Mouse (Mus musculus): Measurements from ENCODE around the gene Tmem251.
A peak's percentile ranks its signal among the peaks of the same experiment; 100 is the strongest.

Tmem251 gene

GRCm38 (mm10) chr12:102743589-102744574 lies at the start of gene Tmem251, which contains the start of gene Moap1:
Gene Tmem251, plus strand, starts transcription at chr12:102743762.
Gene Moap1, minus strand, starts transcription at chr12:102743661.
- DNase-seq (ENCODE audit: low read depth, low spot score): peak; percentile 93

- DNase-seq (ENCODE audit: low read depth, low spot score): no peak
These were observed 48.0 kb upstream of the Tmem251 start for GRCm38 (mm10) chr12:102695369-102696239.

GRCm38 (mm10) chr12:102696635-102697354 lies 46.8 kb upstream of the Tmem251 start:
- no peak for DNase-seq (ENCODE audit: low read depth, low spot score)

- no peak for DNase-seq (ENCODE audit: low read depth, low spot score)
These were observed 46.2 kb upstream of the Tmem251 start for GRCm38 (mm10) chr12:102697381-102697780.

GRCm38 (mm10) chr12:102698089-102698684 lies 45.4 kb upstream of the Tmem251 start:
- no peak for DNase-seq (ENCODE audit: low read depth, low spot score)

- no peak for DNase-seq (ENCODE audit: low read depth, low spot score)
These were observed 44.4 kb upstream of the Tmem251 start for GRCm38 (mm10) chr12:102699156-102699555.

GRCm38 (mm10) chr12:102700453-102700852 lies 43.1 kb upstream of the Tmem251 start:
- no peak for DNase-seq (ENCODE audit: low read depth, low spot score)

- DNase-seq (ENCODE audit: low read depth, low spot score): no peak
These were observed 41.8 kb upstream of the Tmem251 start for GRCm38 (mm10) chr12:102701691-102702207.

GRCm38 (mm10) chr12:102702356-102703110 lies 41.0 kb upstream of the Tmem251 start:
- peak; percentile 92 for DNase-seq (ENCODE audit: low read depth, low spot score)

- peak; percentile 71 for DNase-seq (ENCODE audit: low read depth, low spot score)
These were observed 40.5 kb upstream of the Tmem251 start for GRCm38 (mm10) chr12:102703111-102703412.

- no peak for DNase-seq (ENCODE audit: low read depth, low spot score)
These were observed 40.1 kb upstream of the Tmem251 start for GRCm38 (mm10) chr12:102703441-102703840.

GRCm38 (mm10) chr12:102703921-102704408 lies 39.6 kb upstream of the Tmem251 start:
- no peak for DNase-seq (ENCODE audit: low read depth, low spot score)

GRCm38 (mm10) chr12:102704457-102705198 lies 38.9 kb upstream of the Tmem251 start, which contains the start of gene Itpk1:
Gene Itpk1, minus strand, starts transcription at chr12:102704930.
- DNase-seq (ENCODE audit: low read depth, low spot score): peak; percentile 74

- DNase-seq (ENCODE audit: low read depth, low spot score): peak; percentile 85
These were observed 38.2 kb upstream of the Tmem251 start for GRCm38 (mm10) chr12:102705216-102705871.

- no peak for DNase-seq (ENCODE audit: low read depth, low spot score)
These were observed 37.5 kb upstream of the Tmem251 start for GRCm38 (mm10) chr12:102705906-102706640.

- DNase-seq (ENCODE audit: low read depth, low spot score): peak; percentile 98
These were observed 36.6 kb upstream of the Tmem251 start for GRCm38 (mm10) chr12:102706833-102707463.

- DNase-seq (ENCODE audit: low read depth, low spot score): no peak
These were observed 35.3 kb upstream of the Tmem251 start for GRCm38 (mm10) chr12:102708220-102708619.

Measured in R1 (cell line).